Comparison of ENCODE assay signal across 8 mouse cellular contexts in the genomic region with DNA sequence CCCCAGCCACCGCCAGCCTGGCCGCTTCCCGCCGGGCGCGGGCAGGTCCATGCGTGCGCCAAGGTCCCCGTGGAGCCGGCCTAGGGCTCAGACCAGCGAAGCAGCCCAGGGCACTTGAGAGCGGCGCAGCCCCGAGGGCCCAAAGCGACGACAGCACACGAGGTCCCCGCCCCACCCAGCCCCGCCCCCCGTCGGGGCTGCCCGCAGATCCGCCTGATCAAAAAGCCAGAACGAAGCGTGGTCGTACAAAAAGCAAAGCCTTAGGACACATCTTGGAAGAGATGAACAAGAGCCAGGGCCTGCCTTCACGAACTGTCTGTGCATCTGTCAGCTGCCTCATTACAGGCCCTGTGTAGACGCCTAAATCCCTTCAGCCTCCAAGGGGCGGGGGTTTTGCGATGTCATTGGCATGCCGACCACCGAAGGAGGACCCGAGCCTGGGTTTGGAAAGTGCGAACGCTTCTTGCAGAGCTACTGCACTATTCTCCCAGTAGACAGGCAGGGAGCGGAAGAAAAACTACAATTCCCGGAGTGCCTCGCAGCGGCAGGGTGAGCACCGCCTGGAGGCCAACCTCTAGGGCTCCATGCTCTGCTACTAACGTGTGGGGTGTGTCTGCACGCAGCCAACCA. TPM values are rescaled to one million over a fixed set of nuclear protein-coding genes. Genes with fewer than 3 reads are reported as not detected.
DNase-seq lines count a peak whose midpoint lies in the region; ATAC-seq and TF ChIP-seq lines count a peak whose summit lies in the region.

No protein-coding gene starts in this region.

- peak; percentile 99 for DNase-seq in brain, embryonic 14.5 days (ENCODE audit: low read depth)
- peak; percentile 99 for DNase-seq in kidney, postnatal 0 days (ENCODE audit: low spot score)
- DNase-seq in liver, embryonic 11.5 days (ENCODE audit: low spot score), result peak; percentile 90
- DNase-seq in naive thymus-derived CD4-positive, alpha-beta T cell, adult 2 months (ENCODE audit: low read depth), result peak; percentile 95

- under 1% methylated on average over 42 of the region's 42 CpGs for WGBS in heart, embryonic 12.5 days
- under 1% methylated on average over 42 of the region's 42 CpGs for WGBS in kidney, postnatal 0 days
- under 1% methylated on average over 38 of the region's 42 CpGs for WGBS in liver, embryonic 11.5 days
- WGBS in stomach, embryonic 14.5 days, result under 1% methylated on average over 42 of the region's 42 CpGs

- peak overlapping the region; percentile 95 for H3ac ChIP-seq in C2C12 (ENCODE audit: control insufficient read depth, insufficient read length, low read depth)

- peaks cover 45% of the 10 kb centered on the region for H3K79me3 ChIP-seq in C2C12 (ENCODE audit: low read depth)

- H3K79me2 ChIP-seq in C2C12 (ENCODE audit: control insufficient read depth, insufficient read depth), result peaks cover 48% of the 10 kb centered on the region

- H3K4me2 ChIP-seq in heart, embryonic 12.5 days, result peak overlapping the region; percentile 87
- peak overlapping the region; percentile 84 for H3K4me2 ChIP-seq in kidney, postnatal 0 days (ENCODE audit: low read length)
- peak overlapping the region; percentile 90 for H3K4me2 ChIP-seq in liver, embryonic 11.5 days
- H3K4me2 ChIP-seq in stomach, embryonic 14.5 days (replicated peaks; ENCODE audit: low read depth, low read length), result peak overlapping the region; percentile 87

- peak overlapping the region; percentile 89 for H3K9ac ChIP-seq in heart, embryonic 12.5 days
- H3K9ac ChIP-seq in kidney, postnatal 0 days (ENCODE audit: low read depth, low read length), result peak overlapping the region; percentile 94
- peak overlapping the region; percentile 79 for H3K9ac ChIP-seq in liver, embryonic 11.5 days (ENCODE audit: low read depth, low read length)
- H3K9ac ChIP-seq in stomach, embryonic 14.5 days (replicated peaks; ENCODE audit: low read depth, low read length), result peak overlapping the region; percentile 86

- H3K4me1 ChIP-seq in erythroblast, embryonic 14.5 days (ENCODE audit: control insufficient read depth), result peaks cover 44% of the 10 kb centered on the region
- H3K4me1 ChIP-seq in heart, embryonic 12.5 days (replicated peaks), result peaks cover 36% of the 10 kb centered on the region
- H3K4me1 ChIP-seq in kidney, postnatal 0 days (replicated peaks; ENCODE audit: insufficient read depth, low read length), result peaks cover 19% of the 10 kb centered on the region; the same call in 1 of the 2 replicates
- peaks cover 19% of the 10 kb centered on the region for H3K4me1 ChIP-seq in liver, embryonic 11.5 days (replicated peaks; ENCODE audit: control insufficient read depth, insufficient read depth, low read length)
- H3K4me1 ChIP-seq in stomach, embryonic 14.5 days (ENCODE audit: control insufficient read depth, insufficient read depth, low read length), result peaks cover 15% of the 10 kb centered on the region

- peak; percentile 10 for TF ChIP-seq CTCF in C2C12 (IDR thresholded peaks at IDR 0.05; ENCODE audit: control insufficient read depth, insufficient read depth, insufficient read length)
- TF ChIP-seq CTCF in brain, embryonic 14.5 days (IDR thresholded peaks at IDR 0.05; ENCODE audit: borderline replicate concordance, extremely low read depth, insufficient read depth, insufficient read length), result peak; percentile 52
- peak; percentile 66 for TF ChIP-seq CTCF in kidney, postnatal 0 days (IDR thresholded peaks at IDR 0.05; ENCODE audit: low read depth)

- H3K36me3 ChIP-seq in C2C12 (ENCODE audit: control insufficient read depth, insufficient read depth), result no peaks in the 10 kb centered on the region
- no peaks in the 10 kb centered on the region for H3K36me3 ChIP-seq in erythroblast, embryonic 14.5 days (ENCODE audit: control insufficient read depth)
- no peaks in the 10 kb centered on the region for H3K36me3 ChIP-seq in heart, embryonic 12.5 days
- no peaks in the 10 kb centered on the region for H3K36me3 ChIP-seq in kidney, postnatal 0 days (ENCODE audit: insufficient read depth, low read length)
- H3K36me3 ChIP-seq in liver, embryonic 11.5 days (ENCODE audit: control insufficient read depth, insufficient read depth, low read length), result no peaks in the 10 kb centered on the region
- no peaks in the 10 kb centered on the region for H3K36me3 ChIP-seq in stomach, embryonic 14.5 days (ENCODE audit: control insufficient read depth, insufficient read depth, low read length)

- no peaks in the 10 kb centered on the region for H3K9me3 ChIP-seq in erythroblast, embryonic 14.5 days (ENCODE audit: control insufficient read depth, low read length)
- no peaks in the 10 kb centered on the region for H3K9me3 ChIP-seq in heart, embryonic 12.5 days (replicated peaks)
- no peaks in the 10 kb centered on the region for H3K9me3 ChIP-seq in kidney, postnatal 0 days (replicated peaks; ENCODE audit: low read length)
- no peaks in the 10 kb centered on the region for H3K9me3 ChIP-seq in liver, embryonic 11.5 days (ENCODE audit: control insufficient read depth, low read length)
- no peaks in the 10 kb centered on the region for H3K9me3 ChIP-seq in stomach, embryonic 14.5 days (ENCODE audit: control insufficient read depth, low read depth, low read length)

- TF ChIP-seq POLR2A in brain, embryonic 14.5 days (IDR thresholded peaks at IDR 0.05; ENCODE audit: borderline replicate concordance, extremely low read depth, insufficient read depth, insufficient read length, poor library complexity, severe bottlenecking), result peak; percentile 68; the same call in 1 of the 2 replicates

- H3K4me3 ChIP-seq in C2C12 (ENCODE audit: insufficient read depth, poor library complexity, severe bottlenecking), result peak overlapping the region; percentile 68
- peak overlapping the region; percentile 87 for H3K4me3 ChIP-seq in erythroblast, embryonic 14.5 days (replicated peaks)
- peak overlapping the region; percentile 92 for H3K4me3 ChIP-seq in heart, embryonic 12.5 days
- peak overlapping the region; percentile 92 for H3K4me3 ChIP-seq in kidney, postnatal 0 days (replicated peaks; ENCODE audit: low read depth, low read length)
- H3K4me3 ChIP-seq in liver, embryonic 11.5 days (ENCODE audit: low read depth, low read length), result peak overlapping the region; percentile 80
- H3K4me3 ChIP-seq in stomach, embryonic 14.5 days (ENCODE audit: low read depth, low read length), result peak overlapping the region; percentile 70

- H3K27ac ChIP-seq in heart, embryonic 12.5 days (ENCODE audit: poor library complexity, severe bottlenecking), result peak overlapping the region; percentile 76
- peak overlapping the region; percentile 92 for H3K27ac ChIP-seq in kidney, postnatal 0 days
- peak overlapping the region; percentile 81 for H3K27ac ChIP-seq in liver, embryonic 11.5 days (ENCODE audit: low read depth, low read length)
- H3K27ac ChIP-seq in stomach, embryonic 14.5 days (ENCODE audit: low read length), result peak overlapping the region; percentile 89

- H3K27me3 ChIP-seq in C2C12 (ENCODE audit: control insufficient read depth, insufficient read depth, insufficient read length), result no peaks in the 10 kb centered on the region
- no peaks in the 10 kb centered on the region for H3K27me3 ChIP-seq in erythroblast, embryonic 14.5 days (ENCODE audit: control insufficient read depth)
- no peaks in the 10 kb centered on the region for H3K27me3 ChIP-seq in heart, embryonic 12.5 days (replicated peaks)
- H3K27me3 ChIP-seq in kidney, postnatal 0 days (ENCODE audit: insufficient read depth, low read length), result no peaks in the 10 kb centered on the region
- no peaks in the 10 kb centered on the region for H3K27me3 ChIP-seq in liver, embryonic 11.5 days (replicated peaks; ENCODE audit: control insufficient read depth, insufficient read depth, low read length)
- H3K27me3 ChIP-seq in stomach, embryonic 14.5 days (ENCODE audit: control insufficient read depth, insufficient read depth, low read length), result no peaks in the 10 kb centered on the region

- ATAC-seq in heart, embryonic 12.5 days (ENCODE audit: insufficient number of reproducible peaks, low FRiP score), result peak; percentile 94
- ATAC-seq in kidney, postnatal 0 days (replicated peaks; ENCODE audit: low FRiP score, low read depth), result peak; percentile 95
- ATAC-seq in liver, embryonic 11.5 days (replicated peaks; ENCODE audit: low FRiP score), result peak; percentile 91
- peak; percentile 95 for ATAC-seq in stomach, embryonic 14.5 days (ENCODE audit: insufficient number of reproducible peaks, insufficient read depth, low FRiP score, low read depth)

TF ChIP-seq in C2C12, 6 proteins besides CTCF, POLR2A, EP300 and RAD21:
- no peak for TF ChIP-seq CEBPB (IDR thresholded peaks at IDR 0.05; ENCODE audit: low read depth)
- TF ChIP-seq MAX (IDR thresholded peaks at IDR 0.05), result peak; percentile 100

RNA-seq across cellular contexts. Expression of a gene that starts 0.3 kb away (rescaled TPM):
- 11.2 TPM for polyA plus RNA-seq in C2C12 (2012; fragmentation: generic; extraction: Trizol)
- 119 and 121 TPM in 2 replicates for polyA plus RNA-seq in brain, embryonic 14.5 days (2012; rRNA removed)
- polyA plus RNA-seq in erythroblast, embryonic 14.5 days (2012), result 0.11 and 0.30 TPM in 2 replicates
- polyA plus RNA-seq in heart, embryonic 12.5 days (2016; fragmentation: Nextera tagmentation; extraction: Ambion mirVana), result 19.3 and 20.1 TPM in 2 replicates
- polyA plus RNA-seq in kidney, postnatal 0 days (2015; fragmentation: Nextera tagmentation; extraction: Ambion mirVana), result 14.7 and 17.9 TPM in 2 replicates
- 19.5 and 22.0 TPM in 2 replicates for polyA plus RNA-seq in liver, embryonic 11.5 days (2014; fragmentation: Nextera tagmentation; extraction: Ambion mirVana)
- polyA plus RNA-seq in stomach, embryonic 14.5 days (2014; fragmentation: Nextera tagmentation; extraction: Ambion mirVana), result 35.0 and 35.1 TPM in 2 replicates

Comparison
In these comparisons a context has a peak if more than half of its experiments do, and no peak if none do; other contexts are left out.
1. Peak in every context shown above with its lines: DNase-seq, ATAC-seq, H3K4me3 ChIP-seq and H3K27ac ChIP-seq.
2. CTCF ChIP-seq: peak in every context shown above with its lines; median percentile 66 in kidney, postnatal 0 days; 52 in brain, embryonic 14.5 days; 10 in C2C12.